Mouse (Mus musculus): ENCODE data around the gene Sdc4.

Sdc4 gene

DNA sequence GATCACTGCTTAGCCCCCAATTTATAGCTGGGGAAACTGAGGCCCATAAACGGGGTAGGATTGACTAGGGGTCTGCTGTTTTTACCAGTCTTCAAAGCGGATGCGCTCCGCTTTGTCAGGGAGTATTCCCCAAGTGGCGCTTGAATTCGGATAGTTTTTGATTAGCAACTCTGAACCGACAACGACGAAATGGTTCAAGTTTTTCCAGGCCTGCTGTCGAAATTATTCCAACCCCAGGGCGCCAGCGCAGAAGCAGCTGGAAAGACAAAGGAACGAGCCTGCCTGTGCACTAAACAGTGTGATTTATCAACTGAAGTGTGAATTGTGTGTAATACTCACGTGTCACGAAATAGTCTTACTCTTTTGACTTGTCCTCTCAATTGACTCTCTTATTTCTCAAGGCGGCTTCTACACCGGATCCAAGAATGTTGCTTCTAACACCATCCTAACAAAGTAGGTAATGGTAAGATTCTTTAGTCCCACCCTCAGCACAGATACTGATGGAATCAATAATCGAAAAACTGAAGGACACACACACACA, at the start of gene Sdc4:
Gene Sdc4 (minus strand): TSS at position 428 of the 541 bp plus-strand sequence.
- peak; percentile 49 for DNase-seq (ENCODE audit: low spot score)

DNA sequence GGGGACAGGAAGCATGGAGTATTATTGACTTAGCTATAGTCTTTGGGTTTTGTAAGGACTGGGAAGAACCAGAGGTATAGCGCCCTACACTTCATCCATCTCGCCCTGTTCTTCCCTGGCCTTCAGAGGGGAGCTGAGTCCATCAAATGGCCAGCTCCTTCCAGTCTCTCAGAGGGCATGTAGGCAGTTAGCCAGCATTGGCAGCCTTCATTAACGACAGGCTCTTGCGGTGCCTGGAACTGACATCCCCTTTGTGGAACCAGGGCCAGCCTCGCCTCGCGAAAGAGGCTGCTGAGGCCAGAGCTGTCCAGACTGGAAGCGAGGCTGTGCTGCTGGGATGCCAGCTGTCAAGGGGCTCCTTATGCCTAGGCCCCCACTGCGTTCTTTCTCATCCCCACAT, 44.1 kb upstream of the Sdc4 start:
- DNase-seq (ENCODE audit: low spot score) = no peak

DNA sequence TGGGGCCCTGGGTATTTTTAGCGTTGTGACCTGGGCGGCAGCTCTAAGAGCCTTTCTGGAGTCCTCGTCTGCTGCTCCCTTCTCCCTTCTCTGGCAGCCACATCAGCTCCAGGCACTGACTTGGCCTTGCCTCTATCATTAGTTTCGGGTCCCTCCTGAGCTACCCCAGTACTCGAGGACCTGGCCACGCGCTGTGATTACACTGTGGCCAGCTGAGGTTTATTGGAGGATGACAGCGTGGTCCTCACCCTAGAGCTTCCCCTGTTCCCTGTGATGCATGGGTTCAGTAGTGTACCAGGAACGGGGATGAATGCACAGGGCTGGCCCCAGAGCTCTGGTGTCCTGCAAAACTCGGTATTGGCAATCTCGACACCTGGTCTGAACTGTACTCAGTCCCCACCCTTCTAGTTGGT, 43.4 kb upstream of the Sdc4 start:
- DNase-seq (ENCODE audit: low spot score) = no peak

DNA sequence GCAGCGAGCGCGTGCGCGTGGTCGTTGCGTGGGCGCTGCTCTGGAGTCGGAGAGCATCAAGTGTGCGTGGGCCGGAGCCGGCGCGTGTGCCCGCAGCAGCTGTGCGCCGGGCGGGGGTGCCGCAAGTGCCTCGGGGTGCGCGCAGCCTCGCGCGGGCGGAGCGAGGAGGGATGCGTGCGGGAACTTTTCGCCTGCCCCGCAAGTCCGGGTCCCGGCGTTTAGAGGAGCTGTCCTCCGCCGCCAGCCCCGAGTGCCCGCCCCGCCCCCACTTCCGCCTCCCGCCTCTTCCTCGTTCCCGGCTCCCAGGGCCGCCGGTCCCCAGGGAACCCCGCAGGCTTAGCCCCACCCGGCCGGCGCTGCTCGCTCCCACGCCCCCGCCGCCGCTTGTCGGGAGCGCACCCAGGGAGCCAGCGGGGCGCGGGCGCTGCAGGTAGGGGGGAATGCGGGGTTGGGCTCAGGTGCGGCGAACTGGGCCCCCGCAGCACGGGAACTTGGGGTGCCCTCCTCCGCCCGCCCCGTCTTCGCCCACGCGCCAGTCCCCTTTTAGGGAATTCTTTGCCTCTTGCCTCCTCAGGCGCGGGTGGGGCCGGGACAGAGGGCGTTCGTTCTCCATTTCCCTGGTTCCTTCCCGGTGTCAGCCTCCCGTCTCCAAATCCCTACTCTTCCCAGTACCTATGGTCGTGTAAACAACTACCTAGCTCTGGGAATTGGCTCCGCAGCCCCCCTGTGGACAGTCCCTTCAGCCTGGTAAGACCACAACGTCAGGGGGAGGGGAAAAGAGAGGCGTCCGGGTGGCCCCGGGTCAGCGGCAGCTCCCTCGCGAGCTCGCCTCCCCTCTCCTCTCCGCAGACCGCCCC, 42.8 kb upstream of the Sdc4 start:
- DNase-seq (ENCODE audit: low spot score) = peak; percentile 37

DNA sequence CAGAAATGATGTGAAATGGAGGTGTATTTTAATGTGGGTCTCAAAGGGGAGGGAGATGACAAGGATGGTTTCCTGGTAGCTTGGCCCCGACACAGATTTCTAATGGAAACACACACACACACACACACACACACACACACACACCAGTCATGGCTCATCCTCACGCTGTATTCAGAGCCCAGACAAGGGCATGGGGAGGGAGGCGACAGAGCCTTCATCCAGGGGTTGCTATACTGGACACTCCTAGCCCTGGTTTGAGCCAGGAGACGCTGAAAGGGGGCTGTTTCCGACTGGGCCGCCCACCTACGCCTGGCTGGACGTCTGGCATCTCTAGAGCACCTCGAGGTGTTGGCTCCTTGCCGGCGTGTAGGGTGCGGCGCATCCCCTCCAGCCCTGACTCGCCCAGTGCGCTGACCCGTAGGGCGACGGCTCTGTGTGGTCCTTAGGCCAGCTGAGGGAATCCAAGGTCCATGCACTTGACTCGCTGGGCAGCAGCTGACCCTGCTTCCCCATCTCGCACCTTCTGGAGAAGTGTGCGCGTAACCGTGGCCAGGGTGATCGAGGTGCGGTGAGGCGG, 42.1 kb upstream of the Sdc4 start, which contains the start of gene Dbndd2:
Gene Dbndd2 (plus strand): TSS at position 426 of the 577 bp plus-strand sequence.
- DNase-seq (ENCODE audit: low spot score) = no peak

DNA sequence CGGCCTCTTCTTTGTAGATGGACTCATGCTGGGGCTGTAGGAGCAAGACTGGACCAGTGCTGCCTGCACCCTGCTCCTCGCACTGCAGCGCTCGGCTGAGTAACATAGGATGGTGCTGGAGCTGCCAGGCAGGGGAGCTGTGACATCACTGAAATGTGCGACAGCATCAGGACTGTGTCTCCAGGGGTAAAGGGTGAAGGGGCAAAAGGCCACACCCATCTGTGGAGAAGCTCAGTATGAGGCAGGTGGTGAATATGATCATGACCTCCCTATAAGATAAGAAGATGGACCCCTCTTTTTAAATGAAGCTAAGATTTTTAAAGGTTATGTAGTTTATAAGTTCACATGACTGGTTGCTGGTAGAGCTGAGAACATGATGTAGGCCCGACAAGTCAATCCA, 29.9 kb upstream of the Sdc4 start, which contains the start of gene Trp53tg5:
Gene Trp53tg5 (minus strand): TSS at position 101 of the 400 bp plus-strand sequence.
- DNase-seq (ENCODE audit: low spot score) = no peak

DNA sequence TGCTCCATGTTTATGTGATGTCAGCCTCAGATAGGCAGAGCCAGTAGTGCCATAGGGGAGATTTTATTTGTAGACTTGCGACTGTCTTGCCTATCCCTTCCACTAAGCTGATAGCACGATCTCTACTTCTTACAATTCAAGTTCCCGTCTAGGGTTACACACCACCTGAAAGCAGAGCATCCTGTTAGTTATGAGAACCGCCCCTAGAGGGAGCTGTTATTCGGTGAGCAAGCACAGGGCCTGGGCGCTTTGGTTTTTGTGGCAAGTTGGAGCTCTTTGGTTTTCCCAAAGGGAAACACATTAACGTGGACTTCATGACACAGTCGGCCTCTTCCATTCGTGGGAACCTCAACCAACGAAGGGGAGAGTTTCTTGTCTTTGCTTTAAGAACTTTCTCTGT, 26.6 kb upstream of the Sdc4 start:
- peak; percentile 40 for DNase-seq (ENCODE audit: low spot score)

DNA sequence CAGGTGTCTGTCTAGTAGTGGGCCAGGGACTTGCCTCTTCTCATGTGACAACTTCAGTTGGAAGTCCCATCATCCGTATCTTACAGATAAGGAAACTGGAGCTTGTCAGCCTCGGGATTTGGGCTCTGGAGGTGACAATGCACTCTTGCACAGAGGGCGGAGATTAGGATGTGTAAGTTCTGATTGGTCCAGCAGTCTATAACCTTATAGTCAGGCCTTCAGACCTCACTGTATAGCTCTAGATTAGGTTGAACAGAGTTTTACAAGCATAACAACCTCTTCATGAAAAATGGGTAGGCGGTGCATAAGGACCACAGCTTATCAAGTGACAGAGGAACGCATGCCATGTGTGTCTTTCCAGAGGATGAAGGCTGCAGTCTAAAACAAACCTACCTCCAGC, 23.1 kb upstream of the Sdc4 start:
- no peak for DNase-seq (ENCODE audit: low spot score)

DNA sequence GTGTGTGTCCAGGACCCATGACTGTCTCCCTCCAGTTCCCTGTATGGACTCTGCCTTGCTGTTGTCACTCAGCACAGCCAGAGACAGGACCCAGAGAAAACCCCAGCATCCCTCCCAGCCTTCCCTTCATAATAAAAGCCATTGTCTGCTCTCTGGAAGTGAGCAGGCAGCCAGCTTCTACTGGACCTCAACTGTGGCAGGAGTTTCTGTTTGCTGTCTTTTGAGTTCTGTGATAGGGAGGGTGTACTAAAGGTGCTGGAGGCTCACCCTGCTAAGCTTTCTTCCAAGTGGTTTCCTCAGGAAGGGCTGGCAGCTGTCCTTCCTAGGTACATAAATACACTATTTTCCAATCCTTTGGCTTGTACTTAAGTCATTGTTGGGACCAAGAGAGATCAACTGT, 21.5 kb upstream of the Sdc4 start:
- no peak for DNase-seq (ENCODE audit: low spot score)

DNA sequence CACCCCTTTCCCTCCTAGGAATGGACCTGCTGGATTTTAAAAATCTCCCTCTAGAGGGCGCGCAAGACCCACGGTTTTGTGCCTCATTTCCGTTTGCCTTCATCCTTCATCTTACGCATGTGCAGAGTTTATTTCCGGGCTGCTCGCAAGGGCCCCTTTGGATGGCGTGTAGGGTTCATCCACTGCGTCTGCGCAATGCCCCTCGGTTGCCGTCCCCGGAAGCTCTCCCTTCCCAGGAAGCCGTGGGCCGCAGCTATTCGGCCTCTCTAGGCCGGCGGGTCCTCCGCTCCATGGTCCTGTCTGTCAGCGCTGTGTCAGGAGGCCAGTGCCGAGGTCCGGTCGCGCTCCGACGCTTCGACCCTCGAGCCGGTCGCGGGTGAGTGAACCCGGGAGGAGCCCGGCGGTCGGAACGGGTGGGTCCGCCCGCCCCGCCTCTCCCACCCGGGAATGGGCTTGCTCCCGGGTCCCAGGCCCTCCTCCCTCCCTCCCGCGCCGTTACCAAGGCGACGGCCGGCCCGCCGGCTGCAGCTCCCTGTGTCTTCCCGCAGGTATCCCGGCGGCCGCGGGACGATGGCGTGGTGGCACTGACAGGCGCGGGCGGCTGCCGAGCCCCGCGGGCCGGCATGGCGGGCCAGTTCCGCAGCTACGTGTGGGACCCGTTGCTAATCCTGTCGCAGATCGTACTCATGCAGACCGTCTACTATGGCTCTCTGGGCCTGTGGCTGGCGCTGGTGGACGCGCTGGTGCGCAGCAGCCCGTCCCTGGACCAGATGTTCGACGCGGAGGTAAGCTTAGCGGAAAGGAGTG, 17.3 kb upstream of the Sdc4 start, which contains the start of gene Gm20458:
Gene Gm20458 (plus strand): TSS at position 223 of the 807 bp plus-strand sequence.
- DNase-seq (ENCODE audit: low spot score) = peak; percentile 96

DNA sequence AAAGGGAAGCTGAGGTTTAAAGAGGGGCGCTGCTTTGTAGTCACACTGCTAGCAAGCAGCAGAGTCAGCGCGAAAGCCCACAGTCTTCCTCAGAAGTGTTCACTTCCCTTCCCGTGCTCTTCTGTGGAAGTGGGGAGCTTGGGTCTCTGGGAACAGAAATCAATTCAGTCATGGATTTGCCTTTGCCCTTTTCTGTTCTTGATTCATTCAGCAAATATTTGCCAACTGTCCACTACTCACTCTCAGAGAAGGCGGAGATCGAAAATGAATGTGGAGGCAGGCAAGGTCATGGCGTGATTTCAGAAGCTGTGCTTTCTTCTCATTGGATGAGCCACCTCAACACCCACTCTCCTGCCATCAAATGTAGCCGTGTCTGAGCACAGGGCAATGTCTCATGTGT, 14.8 kb upstream of the Sdc4 start:
- no peak for DNase-seq (ENCODE audit: low spot score)

DNA sequence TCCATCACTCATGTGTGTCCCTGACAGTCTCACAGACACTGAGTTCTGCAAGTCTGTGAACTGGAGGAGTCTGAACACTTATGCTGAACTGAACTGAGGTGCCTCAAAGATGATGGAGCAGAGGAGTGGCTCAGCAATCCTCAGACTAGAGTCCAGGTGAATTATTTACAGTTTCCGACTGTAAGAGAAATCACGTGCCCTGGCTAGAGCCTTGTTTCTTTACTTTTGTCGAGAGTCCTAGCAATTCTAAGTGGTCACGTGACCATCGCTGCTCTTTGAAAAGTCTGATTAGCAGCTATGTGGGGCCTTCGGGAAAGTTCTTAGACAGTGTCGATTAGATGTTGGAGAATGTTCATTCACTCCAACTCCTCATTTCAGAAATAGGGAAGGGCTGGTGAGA, 14.3 kb upstream of the Sdc4 start:
- peak; percentile 77 for DNase-seq (ENCODE audit: low spot score)

DNA sequence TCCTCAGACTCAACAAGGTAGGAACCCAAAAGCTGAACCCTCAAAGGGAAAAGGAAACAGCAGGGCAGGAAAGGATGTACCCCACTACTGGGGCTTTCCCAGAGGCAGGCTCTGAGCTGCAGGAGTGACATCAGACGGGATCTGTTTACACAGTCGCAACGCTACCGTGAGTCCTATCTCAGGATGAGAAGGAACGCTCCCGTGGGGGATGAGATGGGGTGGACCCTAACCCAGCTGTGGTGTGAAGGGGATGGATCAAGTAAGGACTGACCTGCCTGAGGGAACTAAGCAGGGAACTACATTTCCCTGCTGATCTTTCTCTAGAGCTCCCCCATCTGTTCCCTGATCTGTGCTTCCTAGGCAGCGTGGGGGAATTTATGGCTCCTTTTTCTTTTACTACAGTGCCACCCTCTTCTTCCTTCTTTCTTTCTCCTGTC, 13.2 kb upstream of the Sdc4 start, which contains the start of gene Sys1:
Gene Sys1 (plus strand): TSS at position 101 of the 437 bp plus-strand sequence.
- DNase-seq (ENCODE audit: low spot score) = no peak

DNA sequence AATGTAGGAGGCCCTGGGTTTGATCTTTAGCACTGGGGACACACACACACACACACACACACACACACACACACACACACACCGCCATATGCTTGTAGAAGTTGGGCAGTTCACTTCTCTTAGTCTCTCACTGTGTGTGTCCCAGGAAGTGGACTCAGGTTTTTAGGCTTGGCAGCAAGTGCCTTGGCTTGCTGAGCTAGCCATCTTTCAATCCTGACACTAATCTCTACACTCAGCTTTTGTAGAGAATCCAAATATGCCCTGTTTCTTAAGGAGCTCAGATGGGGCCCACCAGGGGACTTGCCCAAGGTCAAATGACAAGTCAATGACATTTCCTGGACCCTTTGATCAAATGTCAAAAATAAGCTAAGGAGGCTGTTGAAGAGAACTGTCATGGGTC, 12.7 kb upstream of the Sdc4 start:
- DNase-seq (ENCODE audit: low spot score) = no peak

DNA sequence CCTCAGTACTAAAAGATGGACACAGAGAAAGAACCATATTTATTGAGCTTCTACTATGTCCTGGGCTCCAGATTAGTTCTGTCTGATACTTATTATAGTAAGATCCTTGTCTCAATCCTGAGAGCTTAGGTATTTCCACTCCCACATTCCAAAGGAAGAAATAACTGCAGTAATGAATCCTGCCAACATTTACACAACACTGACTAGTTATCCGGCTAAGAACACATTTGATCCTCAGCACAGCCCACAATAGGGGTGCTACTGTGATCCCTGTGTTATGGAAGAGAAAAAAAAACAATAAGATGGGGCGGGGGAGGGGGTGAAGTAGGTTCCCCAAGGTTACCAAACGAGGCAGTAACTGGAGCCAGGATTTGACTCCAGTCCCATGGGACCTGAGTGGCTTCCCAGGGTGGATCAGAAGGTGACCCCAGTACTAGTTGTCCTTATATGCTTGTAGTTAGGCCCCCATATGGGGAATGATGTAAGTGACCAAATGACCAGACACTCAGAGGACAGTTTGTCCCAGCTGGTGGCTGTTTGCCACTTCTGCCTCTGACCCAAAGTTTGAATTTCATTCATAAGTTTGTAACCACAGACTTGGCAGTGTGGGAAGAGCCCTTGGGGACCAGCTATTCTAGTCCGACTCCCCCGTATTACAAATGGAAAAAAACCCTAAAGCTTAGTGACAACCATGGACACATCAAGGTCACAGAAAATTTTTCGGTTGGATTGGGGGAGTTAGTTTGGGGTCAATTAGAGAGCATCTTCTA, 11.9 kb upstream of the Sdc4 start:
- DNase-seq (ENCODE audit: low spot score) = no peak

DNA sequence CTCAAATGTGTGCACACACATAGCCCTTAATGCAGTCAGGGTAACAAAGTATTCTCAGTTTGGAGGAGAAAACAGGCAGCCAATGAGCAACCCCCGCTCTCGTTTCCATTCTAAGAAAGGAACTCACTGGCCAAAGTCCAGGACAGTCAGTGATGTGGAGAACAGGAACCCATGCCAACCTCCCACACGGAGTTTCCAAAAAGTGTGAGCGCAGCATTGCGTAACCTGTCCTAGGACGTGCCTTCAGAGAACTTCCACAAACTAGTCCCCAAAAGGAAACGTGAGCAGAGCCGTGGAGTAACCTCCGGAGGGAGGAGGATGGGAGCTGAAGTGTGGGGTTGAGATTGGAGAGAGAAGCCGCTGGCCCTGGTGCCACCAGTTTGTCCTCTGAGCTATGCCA, 11.2 kb upstream of the Sdc4 start:
- DNase-seq (ENCODE audit: low spot score) = peak; percentile 52

DNA sequence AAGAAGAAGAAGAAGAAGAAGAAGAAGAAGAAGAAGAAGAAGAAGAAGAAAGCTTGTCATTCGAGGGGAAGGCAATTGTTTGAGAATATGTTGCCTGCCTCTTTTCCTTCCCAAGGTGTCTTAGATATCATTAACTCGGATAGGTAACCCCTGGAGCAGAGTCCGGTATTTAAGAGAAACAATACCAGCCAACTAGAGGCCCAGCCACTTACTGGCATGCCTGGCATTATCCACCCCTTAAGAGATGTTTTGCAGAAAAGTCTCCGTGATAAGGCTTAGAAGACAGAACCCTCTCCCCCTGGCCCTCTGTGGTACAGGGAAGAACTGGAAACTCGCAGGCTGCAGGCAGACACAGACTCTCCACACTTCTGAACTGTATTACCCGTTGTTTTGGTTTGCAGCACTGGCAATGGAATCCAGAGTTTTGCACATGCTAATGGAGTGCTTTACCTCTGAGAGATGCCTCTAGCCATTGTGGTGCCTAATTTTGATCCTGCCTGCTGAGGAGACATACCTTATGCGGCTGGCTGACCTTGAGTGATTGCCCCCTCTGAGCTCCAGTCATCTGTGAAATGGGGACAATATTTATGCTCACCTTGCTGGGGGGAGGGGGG, 10.3 kb upstream of the Sdc4 start:
- DNase-seq (ENCODE audit: low spot score) = no peak

DNA sequence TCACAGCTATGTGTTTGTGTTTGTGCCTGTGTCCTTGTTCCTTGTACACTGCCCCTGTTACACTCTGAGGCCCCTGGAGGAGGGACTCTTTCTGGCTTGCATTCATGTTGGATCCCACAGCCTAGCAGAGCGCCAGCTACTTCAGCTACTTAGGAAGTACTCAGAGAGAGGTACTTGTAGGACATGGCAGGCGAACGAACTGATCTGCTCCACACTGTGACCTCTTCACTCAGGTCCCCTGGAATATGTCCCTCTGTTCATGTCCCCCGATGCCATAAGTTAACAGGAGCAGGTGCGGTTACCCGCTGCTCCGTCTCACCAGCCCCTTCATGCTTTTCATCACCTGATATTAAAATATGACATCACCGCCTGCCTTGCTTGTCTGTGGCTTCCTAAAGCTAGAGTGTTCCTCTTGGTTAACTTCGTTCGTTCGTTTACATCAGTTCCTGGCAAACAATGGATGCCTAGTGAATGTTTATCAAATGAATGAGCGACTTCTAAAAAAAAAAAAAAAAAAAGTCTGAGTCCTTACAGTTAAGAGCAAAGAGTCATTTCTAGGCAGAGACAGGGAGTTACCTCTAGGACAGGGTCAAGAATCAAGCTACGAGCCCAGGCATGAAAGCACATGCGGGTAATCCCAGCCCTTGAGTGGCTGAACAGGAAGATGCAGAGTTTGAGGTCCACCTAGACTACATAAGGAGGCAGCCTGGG, 9.5 kb upstream of the Sdc4 start:
- no peak for DNase-seq (ENCODE audit: low spot score)

DNA sequence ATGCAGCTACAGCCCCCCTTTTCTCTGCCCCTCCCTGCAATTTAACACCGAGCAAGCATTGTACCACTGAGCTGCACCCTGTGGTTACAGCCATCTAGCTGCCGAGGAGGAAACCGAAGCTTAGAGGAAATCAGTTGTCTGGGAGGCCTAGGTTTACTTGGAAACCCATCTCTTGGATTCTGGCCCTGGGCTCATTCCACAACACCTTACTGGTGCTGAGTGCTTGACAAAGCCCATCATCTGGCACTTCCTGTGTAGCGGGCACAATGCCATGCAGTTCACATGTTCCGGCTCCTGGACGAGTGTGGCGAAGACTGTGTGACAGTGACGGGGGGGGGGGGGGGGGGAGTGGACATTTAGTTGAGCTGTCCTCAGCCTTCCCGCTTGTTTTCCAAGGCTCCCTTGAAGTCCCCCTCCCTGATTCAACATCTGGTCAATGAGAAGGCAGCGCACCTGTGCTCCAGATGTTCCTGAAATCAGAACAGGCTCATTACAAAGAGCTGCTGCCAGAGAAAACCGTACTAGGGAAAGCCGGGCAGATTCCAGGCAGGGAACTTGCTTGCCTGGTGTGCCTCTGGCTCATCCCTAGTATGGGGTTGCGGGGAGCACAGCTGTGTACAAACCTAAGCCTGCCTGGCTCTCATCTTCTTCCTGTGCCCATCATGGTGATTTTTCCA, 8.5 kb upstream of the Sdc4 start:
- DNase-seq (ENCODE audit: low spot score) = no peak

Data from yolk sac, embryonic 10.5 days (tissue).